Mouse (Mus musculus) embryo, embryonic 11 days (tissue): ENCODE results near the gene Sbds.

Experiments used
- DNase-seq: peaks from one replicate; pipeline ENCODE4 v3.0.0-alpha.2; 2015

Gene Sbds

DNA sequence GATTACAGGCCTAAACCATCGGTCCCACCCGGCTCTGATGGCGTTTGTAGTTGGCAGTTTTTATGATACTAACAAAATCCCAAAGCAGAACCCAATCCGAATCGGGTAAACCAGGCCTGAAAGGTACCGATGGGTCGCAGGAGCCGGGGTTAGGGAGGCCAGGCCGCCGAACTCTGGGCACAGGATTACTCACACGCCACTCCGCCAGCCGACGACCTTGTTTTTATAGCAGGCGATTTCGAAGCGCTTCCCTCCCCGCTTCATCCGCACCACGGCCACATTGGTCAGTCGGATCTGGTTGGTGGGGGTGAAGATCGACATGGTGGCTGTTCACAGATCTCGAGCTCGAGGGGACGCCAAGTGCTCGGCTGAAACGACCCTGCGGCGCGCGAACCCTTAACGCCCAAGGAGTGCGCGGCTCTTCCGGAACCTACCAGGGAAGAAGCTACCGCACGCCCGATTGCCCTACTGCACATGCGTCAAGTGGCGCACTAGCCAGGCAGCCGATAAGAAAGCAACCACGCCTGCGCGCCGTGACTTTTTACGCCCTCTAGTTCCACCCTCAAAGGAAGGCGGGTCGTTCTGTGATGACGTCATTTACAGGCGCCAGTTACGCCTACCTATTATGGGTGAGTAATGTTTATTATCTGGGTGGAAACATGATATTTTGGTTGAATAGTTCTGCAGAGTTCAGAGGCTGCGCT, at the start of gene Sbds, which contains the start of gene Tyw1:
Gene Sbds, minus strand, starts transcription at position 514 of the 704 bp plus-strand sequence.
Gene Tyw1, plus strand, starts transcription at position 603 of the 704 bp plus-strand sequence.
- peak; percentile 99 for DNase-seq

DNA sequence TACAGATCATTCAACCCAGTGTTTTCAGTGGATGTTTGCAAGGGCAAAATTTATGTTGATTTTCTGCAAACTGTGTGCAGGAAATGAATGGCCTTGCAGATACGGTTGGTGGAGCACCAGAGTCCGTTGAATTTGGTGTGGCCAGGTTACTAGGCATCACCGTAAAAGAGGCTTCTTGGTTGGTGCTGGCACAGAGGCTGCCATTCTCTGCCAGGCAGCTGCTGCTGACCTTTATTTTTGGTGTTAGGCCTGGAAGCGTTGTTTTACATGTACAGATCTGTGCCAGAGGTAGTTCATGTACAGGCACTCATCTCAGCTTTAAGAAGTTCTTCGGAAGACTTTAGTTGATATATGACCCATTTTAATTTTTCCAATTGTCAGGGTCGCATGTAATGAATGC, 48.3 kb upstream of the Sbds start:
- DNase-seq = no peak

DNA sequence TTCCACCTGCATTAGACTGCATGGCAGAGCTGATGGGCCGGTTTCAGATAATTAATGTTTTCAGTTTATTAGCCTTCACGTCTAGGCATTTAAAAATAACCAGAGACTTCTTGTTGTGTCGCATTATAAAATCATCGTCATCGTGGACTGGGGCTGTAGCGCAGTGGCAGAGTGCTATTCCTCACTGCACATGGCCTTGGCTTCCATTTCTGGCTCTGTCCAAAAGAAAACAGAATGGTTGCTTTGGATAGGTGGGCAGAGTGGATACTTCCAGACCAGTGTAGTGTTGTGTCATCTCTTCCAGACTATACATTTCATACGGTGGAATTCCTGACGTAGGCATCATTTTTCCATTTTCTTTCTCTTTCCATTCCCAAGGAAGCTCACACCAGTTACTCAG, 44.2 kb upstream of the Sbds start:
- no peak for DNase-seq

DNA sequence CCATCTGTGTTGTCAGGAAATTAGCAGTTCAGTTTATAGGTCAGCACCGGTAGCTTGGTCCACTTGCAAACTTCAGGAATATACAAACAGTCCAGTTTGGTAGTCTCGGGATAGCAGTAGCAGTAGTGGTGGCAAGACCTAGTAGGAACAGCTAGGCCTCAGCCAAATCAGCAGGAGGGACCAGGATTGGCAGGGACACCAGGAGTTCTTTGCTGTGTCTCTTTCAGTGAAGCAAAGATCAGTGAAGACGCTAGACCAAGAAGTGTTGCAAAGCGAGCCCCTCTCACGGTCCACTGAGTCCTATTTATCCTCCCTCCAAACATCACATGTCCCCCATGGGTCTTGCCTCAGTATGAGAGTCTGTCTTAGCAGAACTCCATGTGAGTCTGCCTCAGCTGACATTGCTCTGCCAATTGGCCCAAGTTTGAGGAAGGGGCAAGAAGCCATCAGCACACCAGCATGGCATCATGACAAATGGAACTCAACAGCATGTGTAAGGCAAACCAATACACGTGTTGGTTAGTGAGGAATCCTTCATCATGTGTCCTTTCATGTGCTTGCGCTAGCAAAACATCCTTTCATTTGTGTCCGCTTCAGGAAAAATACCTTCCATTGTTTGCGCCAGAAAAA, 43.6 kb upstream of the Sbds start:
- no peak for DNase-seq

DNA sequence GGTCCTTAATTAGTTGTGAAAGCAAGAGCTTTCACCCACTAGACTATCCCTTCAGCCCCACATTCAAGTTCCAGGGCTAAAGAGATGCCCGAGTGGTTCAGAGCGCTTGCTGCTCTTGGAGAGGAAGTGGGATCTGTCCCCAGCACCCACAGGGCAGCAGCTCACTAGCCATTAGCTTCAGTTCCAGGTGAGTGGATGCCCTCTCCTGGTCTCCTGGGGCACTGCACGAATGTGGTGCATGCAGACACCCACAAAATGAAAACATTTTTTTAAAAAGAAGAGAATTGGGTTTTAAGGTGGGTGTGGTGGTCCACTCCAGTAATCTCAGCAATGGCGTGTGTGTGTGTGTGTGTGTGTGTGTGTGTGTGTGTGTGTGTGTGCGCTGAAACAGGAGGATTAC, 40.7 kb upstream of the Sbds start:
- no peak for DNase-seq

DNA sequence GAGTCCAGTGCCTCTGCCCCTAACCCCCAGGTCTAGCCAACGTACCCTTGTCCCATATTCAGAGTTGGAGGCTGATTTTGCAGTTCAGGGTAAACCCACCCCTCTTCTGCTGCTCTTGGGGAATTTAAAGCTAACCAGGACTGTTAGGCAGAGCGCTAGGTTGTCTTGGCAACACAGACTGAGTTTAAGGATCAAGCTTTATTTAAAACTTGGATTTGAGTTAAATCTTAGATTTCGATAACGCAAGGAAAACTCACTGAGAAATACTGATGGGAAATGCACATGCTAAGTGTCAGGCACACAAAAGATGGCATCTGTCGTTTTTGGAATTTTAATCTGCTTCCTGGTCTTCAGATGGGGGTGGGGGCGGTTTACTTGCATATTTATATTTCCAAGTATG, 39.3 kb upstream of the Sbds start:
- no peak for DNase-seq

DNA sequence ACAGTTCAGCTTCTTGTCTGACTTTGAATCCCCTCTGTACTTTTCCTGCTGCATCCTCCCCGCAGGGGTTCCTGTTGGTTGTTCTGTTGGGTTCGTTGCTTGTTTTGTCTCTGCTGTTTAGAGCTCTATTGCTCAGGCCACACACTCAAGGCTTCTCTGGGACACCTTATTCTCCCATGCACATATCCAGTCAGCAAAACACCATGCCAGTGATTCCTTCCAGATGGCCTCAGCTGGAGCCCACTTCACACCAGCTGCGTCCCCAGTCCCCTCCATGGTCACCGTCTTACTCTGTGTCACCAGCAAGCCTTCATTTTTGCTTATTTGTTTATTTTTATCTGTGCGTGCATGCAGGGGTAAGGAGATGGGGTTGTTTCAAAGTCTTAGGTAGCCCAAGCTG, 38.6 kb upstream of the Sbds start:
- DNase-seq = no peak

DNA sequence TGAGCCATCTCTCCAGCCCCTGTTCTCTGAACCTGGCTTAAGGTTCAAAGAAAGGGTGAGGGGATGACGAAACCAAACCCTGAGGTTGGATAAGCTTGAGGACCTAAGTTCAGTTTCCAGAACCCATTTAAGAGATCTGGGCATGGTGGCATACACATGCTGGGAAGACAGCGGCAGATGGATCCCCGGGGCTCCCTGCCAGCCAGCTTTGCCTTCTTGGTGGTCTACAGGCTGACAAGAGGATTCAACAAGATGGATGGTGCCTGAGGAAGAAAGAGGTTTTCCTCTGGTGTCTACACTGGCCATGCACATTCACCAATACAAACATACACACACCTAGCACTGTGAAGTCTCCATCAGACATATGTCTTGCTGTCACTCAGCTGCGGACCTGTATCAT, 37.6 kb upstream of the Sbds start:
- no peak for DNase-seq

DNA sequence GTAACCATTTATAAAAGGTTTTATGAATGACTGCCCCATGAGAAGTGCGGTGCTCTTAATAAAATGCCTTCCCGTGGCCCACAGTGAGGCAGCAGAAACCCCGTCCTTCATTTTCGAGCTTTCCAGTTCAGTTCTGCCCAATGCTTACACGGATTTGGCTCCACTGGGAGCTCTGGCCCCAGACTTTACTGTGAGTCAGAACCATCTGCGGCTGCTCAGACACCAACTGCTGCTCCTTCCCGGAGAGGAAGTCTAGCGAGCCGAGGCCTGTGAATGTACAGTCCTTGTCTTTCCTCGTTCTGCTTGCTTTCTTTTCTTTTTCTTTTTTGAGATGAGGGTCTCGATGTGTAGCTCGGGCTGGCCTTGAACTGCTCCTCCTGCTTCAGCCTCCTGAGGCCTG, 35.4 kb upstream of the Sbds start:
- DNase-seq = no peak

DNA sequence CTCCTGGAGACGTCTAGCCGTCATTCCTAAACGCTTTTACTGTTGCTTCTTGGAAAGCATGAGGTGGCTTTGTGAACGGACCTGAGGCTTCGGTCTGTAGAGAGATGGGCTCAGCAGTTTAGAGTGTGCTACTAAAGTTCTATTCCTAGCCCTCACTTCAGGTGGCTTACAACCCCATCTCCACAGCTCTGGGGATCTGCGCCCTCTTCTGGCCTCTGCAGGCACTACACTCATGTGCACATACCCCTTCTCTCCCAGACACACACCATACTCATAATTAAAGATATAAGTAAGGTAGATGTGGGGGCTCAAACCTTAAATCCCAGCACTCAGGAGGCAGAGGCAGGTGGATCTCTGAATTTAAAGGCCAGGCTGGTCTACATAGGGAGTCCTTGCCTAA, 34.9 kb upstream of the Sbds start:
- no peak for DNase-seq

DNA sequence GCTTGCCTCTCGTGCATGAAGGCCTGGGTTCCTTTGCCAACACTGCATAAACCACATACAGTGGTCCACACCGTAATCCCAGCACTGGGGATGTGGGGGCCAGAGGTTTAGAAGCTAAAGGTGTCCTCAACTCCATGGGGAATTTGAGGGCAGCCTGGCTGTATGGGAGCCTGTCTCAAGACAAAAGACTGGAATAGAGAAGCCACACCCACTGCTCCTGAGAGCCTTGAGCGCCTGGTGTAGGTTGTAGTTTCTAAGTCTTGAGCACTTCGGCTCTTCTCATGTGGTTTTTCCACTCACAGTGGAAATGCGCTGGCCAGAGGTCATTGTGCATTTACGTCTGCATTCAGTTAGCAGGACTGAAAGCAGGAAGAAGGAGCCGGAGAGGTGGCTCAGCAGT, 32.8 kb upstream of the Sbds start:
- no peak for DNase-seq

DNA sequence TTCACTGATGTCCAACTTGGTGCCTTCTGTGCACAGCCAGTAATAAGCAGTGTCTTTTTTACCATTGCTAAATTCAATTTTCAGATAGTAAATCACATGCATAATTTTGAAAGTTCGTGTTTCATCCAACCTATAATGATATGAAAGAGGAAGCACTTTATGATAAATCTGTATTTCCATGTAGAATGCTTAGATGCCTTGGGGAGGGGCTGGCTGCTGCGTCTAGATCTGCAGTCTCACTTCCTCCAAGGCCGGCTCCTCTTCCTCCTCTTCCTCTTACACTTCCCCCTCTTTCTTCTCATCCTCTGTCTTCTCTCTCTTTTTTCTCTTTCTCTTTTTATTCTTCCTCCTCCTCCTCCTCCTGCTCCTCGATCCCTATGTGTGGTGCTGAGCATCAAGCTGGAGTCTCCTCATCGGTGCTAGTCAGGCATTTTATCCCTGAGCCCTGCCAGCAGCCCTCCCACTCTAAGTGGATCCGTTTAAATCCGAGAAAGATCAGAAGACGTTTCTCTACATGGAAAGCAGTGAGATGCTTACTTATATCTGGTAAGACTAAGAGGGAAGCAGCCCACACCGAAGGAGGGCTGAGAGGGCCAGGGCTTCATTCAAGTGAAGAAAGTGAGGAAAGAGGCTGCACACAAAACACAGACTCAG, 27.9 kb upstream of the Sbds start:
- DNase-seq = no peak

DNA sequence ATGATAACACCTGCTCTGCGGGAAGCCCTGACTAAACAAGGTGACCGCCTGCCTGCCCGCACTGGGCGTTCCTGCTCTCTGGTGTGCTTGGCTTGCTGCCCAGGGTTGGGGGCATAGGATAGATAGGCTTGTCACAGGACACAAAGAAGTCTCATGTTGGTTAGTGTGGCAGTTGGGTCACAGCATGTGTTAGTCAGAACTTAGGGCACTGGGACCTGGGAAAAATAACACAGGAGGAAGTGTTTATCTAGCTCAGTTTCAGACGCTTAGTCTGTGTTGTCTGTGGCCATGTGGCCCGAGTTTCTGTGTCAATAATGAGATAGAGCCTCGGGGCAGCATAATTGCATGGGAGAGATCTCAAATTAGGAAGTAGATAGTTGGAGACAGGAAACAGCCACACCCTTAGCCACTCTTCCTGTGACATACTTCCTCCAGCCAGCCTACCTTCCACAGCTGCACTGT, 22.7 kb upstream of the Sbds start:
- no peak for DNase-seq

DNA sequence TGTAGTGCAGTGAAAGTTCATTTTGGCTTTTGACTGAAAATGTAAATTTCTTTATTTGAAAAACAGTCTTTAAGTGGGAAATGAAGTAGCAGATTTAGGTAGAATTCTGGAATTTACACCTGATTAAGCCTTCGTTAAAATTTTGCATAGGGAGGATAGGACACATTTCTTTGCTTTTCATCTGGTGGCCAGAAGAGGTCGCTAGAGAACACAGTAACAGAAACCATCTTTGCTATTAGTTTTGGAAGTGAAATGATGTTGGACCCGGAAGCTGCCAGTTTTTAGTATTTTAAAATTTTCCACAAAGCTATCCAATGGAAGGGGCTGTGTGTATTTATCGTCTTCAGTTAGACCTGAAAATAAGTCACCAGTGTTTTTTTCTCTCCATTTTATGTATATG, 20.2 kb upstream of the Sbds start:
- peak; percentile 33 for DNase-seq

DNA sequence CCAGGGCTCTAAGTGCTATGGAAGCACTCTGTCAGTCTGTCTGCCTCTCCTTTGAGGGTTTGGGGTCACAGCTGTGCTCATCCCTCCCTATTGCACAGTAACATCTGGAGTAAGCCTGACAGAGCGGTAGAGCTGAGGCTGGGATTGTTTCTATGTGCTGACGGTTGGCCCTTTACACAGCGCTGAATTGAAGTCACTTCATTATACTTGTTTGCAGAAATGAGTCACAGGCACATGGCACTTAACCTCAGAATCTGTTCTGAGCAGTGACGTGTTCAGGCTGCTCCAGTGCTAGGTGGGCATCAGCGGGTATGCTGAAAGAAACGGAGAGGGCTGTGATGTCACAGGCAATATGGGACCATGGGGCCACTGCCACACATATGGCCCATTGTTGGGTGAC, 17.7 kb upstream of the Sbds start:
- DNase-seq = no peak

DNA sequence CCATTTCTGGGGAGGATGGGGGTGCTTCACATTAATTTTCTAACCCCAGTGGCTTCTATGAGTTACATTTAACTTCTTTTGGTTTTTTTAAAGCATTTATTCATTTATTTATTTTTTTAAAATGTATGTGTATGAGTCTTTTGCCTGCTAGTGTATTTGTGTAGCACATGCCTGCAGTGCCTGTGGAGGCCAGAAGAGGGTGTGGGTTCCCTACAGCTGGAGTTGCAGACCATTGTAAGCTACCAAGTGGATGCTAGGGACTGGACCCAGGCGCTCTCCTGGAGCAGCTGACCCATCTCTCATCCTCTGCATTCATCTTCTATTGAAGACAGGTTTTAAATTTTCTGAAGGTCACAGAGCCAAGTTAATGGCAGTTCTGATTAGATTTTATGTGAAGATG, 17.0 kb upstream of the Sbds start:
- DNase-seq = no peak

DNA sequence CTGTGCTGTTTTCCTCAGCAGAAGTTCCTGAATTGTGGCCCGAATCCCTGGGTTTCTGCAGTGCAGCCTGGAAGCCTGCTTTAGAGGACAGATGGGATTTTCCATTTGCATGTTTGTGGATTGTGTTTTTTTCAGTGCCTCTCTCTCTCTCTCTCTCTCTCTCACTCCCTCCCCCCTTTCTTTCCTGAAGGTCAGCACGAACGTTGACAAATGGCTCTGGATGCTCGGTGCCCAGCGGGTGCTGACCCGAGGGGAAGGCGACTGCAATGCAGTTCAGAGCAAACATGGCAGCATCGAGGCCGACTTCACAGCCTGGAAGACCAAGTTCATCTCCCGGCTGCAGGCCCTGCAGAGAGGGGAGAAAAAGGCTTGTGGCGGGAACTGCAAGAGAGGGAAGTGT, 13.6 kb upstream of the Sbds start:
- DNase-seq = no peak

DNA sequence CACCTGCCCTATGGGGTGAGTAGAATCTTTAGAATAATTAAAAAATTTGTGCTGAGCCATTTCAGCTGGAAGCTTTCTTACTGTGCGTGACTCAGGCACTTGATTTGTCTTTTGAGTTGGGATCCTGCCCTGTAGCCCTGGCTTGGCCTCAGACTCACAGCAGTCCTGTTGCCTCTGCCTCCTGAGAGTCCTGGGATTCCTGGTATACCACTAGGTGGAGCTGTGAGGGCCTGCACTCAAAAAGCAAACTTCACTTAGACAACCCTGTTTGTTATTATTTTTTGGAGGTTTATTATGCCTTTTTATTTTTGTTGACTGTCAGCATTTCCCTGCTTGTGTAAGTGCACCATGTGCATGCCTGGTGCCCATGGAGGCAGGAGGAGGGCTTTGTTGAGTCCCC, 12.0 kb upstream of the Sbds start:
- DNase-seq = peak; percentile 19

DNA sequence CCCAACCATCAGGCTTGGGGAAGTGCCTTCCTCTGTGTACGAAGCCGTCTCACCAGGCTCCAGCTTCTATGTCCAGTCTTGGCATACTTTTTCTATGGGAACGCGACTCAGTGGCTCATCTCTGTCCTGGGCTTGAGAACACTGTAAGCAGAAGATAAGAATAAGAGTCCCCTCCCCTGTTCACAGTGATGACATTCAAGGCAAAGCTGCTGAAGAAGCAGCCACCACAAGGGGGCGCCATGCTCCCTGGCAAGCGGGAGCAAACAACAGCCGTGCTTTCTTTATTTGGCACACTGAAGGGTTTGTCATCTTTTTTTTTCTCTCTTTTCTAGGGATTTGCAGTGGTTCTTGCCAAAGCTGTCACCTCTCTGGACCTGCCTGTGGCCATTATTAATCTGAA, 11.3 kb upstream of the Sbds start:
- peak; percentile 48 for DNase-seq

DNA sequence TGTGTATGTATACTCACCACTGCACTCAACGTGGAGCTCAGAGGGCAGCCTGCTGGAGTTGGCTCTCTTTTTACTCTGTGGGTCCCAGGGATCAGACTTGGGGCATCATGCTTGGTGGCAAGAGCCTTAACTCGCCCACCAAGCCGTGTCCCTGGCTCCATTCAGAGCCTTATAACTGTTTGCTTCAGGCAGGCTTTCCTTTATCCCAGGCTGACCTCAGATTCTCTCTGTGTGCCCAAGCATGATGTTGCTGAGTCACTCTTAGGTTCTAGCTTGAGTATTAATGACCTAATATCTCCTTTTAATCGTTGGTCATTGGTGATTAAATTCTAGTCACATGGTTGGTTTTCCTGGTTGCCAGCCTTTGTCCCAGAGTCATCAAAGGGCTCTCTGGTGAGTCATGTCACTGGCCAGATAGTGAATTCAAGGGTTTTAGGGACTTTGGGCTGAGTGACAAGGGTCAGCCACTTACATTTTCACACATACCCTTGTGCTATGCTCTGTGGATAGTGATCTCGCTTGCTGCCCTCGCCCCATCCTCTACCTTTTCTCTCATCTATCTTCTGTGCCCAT, 9.2 kb upstream of the Sbds start:
- no peak for DNase-seq

DNA sequence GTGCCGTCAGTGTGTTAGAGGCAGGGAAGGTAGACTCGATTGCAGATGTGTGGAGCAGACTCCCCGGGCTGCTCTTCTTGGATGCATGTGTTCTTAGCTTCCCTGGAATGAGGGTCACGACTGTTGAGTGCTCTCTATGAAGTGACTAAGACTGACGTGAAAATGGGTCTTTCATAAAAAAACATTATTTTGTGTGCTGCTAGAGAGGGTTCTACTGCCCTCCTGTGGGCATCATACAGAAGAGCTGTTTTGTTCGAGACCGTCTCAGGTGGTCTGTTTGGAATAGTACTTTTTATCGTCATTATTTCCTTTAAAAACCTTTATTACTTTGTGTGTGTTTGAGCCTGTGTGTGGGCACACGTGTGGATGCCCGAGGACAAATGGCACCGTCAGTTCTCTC, 8.1 kb upstream of the Sbds start:
- no peak for DNase-seq

DNA sequence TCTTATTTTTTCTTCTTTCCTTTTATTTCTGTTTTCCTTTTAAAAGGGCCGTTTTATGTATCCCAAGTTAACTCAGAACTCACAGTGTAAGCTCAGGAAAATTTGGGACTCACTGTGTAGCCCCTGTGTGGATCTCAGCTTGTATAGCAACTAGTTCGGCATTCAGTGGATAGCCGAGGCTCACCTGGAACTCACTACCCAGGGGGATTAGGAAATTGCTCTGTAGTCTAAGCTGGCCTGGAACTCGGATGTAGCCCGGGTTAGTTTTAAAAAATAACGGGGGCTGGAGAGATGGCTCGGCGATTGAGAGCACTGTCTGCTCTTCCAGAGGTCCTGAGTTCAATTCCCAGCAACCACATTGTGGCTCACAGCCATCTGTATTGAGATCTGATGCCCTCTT, 2.0 kb upstream of the Sbds start:
- peak; percentile 11 for DNase-seq

DNA sequence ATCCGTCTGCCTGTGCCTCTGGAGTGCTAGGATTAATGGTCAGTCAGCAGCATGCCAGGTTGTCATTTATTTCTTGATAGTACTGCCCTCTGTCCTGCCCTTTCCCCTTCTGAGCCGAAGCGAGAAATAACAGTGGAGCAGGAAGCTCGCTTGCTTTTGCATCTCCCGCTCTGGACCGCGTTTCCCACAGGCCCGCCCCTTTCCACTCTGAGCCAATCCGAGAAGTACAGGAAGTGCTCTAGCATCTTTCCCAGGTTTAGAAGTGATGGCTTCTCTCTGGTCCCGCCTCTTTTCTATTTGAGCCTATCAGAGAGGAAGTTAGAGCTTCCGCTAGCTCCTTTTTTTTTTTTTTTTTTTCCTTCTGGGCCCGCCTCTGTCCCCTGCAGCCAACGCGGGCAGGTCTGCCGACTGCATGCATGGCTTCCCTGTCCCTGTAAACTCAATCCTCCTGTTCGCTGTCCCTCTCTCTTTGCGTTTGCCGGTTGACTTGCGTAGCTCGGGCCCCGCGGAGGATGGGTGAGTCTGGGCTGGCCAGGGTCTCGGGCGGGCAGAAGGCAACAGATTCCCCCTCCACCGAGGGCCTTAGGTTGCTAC, 1.4 kb upstream of the Sbds start:
- peak; percentile 96 for DNase-seq
